17 mouse cellular contexts compared by ENCODE assay signal in the genomic region with DNA sequence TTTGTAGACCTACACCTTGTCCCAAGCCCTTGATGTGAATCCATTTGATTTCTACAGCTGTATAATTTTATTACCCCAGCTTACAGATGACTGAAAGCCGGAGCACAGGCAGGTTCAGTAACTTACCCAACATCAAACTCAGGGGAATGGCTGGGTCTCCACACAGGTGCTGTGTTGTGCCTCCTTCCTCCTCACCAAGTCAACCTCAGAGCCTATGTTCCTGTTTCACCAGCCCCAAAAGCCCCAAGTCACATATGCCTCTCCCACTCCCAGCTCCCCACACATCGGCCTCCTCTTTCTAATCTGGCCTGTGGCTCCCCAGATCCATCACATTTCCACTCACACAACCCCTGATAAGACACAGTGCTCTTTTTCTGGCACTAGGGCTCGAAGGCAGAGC. TPM values are rescaled to one million over a fixed set of nuclear protein-coding genes. Genes with fewer than 3 reads are reported as not detected.
A peak's percentile ranks its signal among the peaks of the same experiment; 100 is the strongest.
DNase-seq lines count a peak whose midpoint lies in the region; ATAC-seq and TF ChIP-seq lines count a peak whose summit lies in the region.
"Had no signal": no experiment of that assay in that cellular context is flagged by ENCODE, and none has a peak within 500 bp of the region (broad histone marks: within the 10 kb centered on the region; RNA-seq: fewer than 3 reads in every experiment).

No protein-coding gene starts in this region.

- ATAC-seq in heart, embryonic 12.5 days (ENCODE audit: insufficient number of reproducible peaks, low FRiP score): no peak
- ATAC-seq in lung, embryonic 15.5 days (ENCODE audit: borderline replicate concordance, extremely low read depth, low FRiP score, low TSS enrichment): no peak
- ATAC-seq in cerebellum, adult (ENCODE audit: insufficient number of reproducible peaks, low FRiP score, low TSS enrichment): no peak
- ATAC-seq: hindbrain, embryonic 16.5 days had no signal

- TF ChIP-seq CTCF in lung, adult 2 months (IDR thresholded peaks at IDR 0.05; ENCODE audit: insufficient read depth, low read length): no peak
- TF ChIP-seq CTCF in small intestine, adult 2 months (IDR thresholded peaks at IDR 0.05; ENCODE audit: extremely low read depth, insufficient read length, insufficient replicate concordance, low read depth, low read length): no peak

- peaks cover 42% of the 10 kb centered on the region for H3K4me1 ChIP-seq in heart, embryonic 12.5 days (replicated peaks)
- H3K4me1 ChIP-seq in lung, embryonic 15.5 days: peaks cover 16% of the 10 kb centered on the region
- no peaks in the 10 kb centered on the region for H3K4me1 ChIP-seq in lung, adult 2 months (ENCODE audit: control insufficient read depth, insufficient read depth, low read length)
- peaks cover 32% of the 10 kb centered on the region for H3K4me1 ChIP-seq in small intestine, adult 2 months (ENCODE audit: control insufficient read depth, insufficient read depth, insufficient read length, low read length)

- 36% methylated on average over 3 of the region's 3 CpGs for WGBS in heart, embryonic 12.5 days
- 72% methylated on average over 3 of the region's 3 CpGs for WGBS in lung, embryonic 15.5 days
- 71% methylated on average over 3 of the region's 3 CpGs for WGBS in lung, adult 2 months
- 31% methylated on average over 3 of the region's 3 CpGs for WGBS in small intestine, adult 2 months

- H3K9ac ChIP-seq in heart, embryonic 12.5 days: no peak overlapping the region
- H3K9ac ChIP-seq in lung, embryonic 15.5 days: no peak overlapping the region
- H3K9ac ChIP-seq: embryonic facial prominence, embryonic 13.5 days; limb, embryonic 15.5 days; neural tube, embryonic 15.5 days had no signal

- no peak for TF ChIP-seq POLR2A in lung, adult 2 months (IDR thresholded peaks at IDR 0.05; ENCODE audit: borderline replicate concordance, extremely low read depth, low read depth, low read length)
- no peak for TF ChIP-seq POLR2A in small intestine, adult 2 months (IDR thresholded peaks at IDR 0.05; ENCODE audit: low read depth, low read length)

- peak overlapping the region; percentile 93; the same call in 1 of the 2 replicates for H3K4me3 ChIP-seq in heart, embryonic 12.5 days
- H3K4me3 ChIP-seq in lung, embryonic 15.5 days: no peak overlapping the region
- H3K4me3 ChIP-seq in lung, adult 2 months (replicated peaks; ENCODE audit: extremely low read depth, low read depth, low read length): no peak overlapping the region
- H3K4me3 ChIP-seq in small intestine, adult 2 months (ENCODE audit: low read depth, low read length): 0 out of 2 replicates have a peak overlapping the region, but pooled peaks have one; percentile 8
- H3K4me3 ChIP-seq: embryonic facial prominence, embryonic 13.5 days; limb, embryonic 15.5 days had no signal

- peak overlapping the region; percentile 84 for H3K4me2 ChIP-seq in heart, embryonic 12.5 days
- H3K4me2 ChIP-seq in lung, embryonic 15.5 days: peak overlapping the region; percentile 76

- no peak for DNase-seq in heart, adult 11 months
- DNase-seq in lung, adult 2 months: no peak
- DNase-seq in B cell, adult 2 months: peak; percentile 29 to 38
- DNase-seq in c-Kit-positive CD71-positive TER-119-positive erythroid progenitor cells, embryonic 14.5 days (ENCODE audit: low spot score): no peak
- DNase-seq: adrenal gland, postnatal 25 days; cerebellum, postnatal 36 days; lung, postnatal 10 days; retina, postnatal 1 day had no signal

- H3K27me3 ChIP-seq in heart, embryonic 12.5 days (replicated peaks): no peaks in the 10 kb centered on the region
- H3K27me3 ChIP-seq in lung, embryonic 15.5 days: no peaks in the 10 kb centered on the region; the same call in 1 of the 2 replicates
- H3K27me3 ChIP-seq in small intestine, adult 2 months (ENCODE audit: control insufficient read depth, insufficient read depth, low read length): no peaks in the 10 kb centered on the region

- 0 out of 2 replicates have a peak, but pooled peaks cover 3% of the 10 kb centered on the region for H3K36me3 ChIP-seq in heart, embryonic 12.5 days
- H3K36me3 ChIP-seq in lung, embryonic 15.5 days: no peaks in the 10 kb centered on the region
- no peaks in the 10 kb centered on the region for H3K36me3 ChIP-seq in small intestine, adult 2 months (ENCODE audit: control insufficient read depth, insufficient read depth, low read length)
- H3K36me3 ChIP-seq: embryonic facial prominence, embryonic 13.5 days; G1E; limb, embryonic 15.5 days; neural tube, embryonic 15.5 days had no signal

- no peaks in the 10 kb centered on the region for H3K9me3 ChIP-seq in heart, embryonic 12.5 days (replicated peaks)
- no peaks in the 10 kb centered on the region for H3K9me3 ChIP-seq in lung, embryonic 15.5 days
- H3K9me3 ChIP-seq: embryonic facial prominence, embryonic 13.5 days; limb, embryonic 15.5 days; neural tube, embryonic 15.5 days had no signal

- H3K27ac ChIP-seq in heart, embryonic 12.5 days (ENCODE audit: poor library complexity, severe bottlenecking): no peak overlapping the region
- H3K27ac ChIP-seq in lung, embryonic 15.5 days: no peak overlapping the region
- H3K27ac ChIP-seq in small intestine, adult 2 months (ENCODE audit: insufficient read depth, low read depth, low read length): no peak overlapping the region
- H3K27ac ChIP-seq: embryonic facial prominence, embryonic 13.5 days; limb, embryonic 15.5 days; neural tube, embryonic 15.5 days had no signal

RNA-seq across cellular contexts. Expression of a gene that starts 2.6 kb away (rescaled TPM):
- 61.6 and 65.6 TPM in 2 replicates for polyA plus RNA-seq in heart, embryonic 12.5 days (2016; fragmentation: Nextera tagmentation; extraction: Ambion mirVana)
- 40.7 and 43.3 TPM in 2 replicates for polyA plus RNA-seq in lung, embryonic 15.5 days (2015; fragmentation: Nextera tagmentation; extraction: Ambion mirVana)
- polyA plus RNA-seq in lung, adult 2 months (2012; rRNA removed): 24.4 and 30.0 TPM in 2 replicates
- polyA plus RNA-seq in small intestine, adult 2 months (2012; rRNA removed): 16.0 and 21.3 TPM in 2 replicates
- polyA plus RNA-seq: G1E had no signal

Comparison
In these comparisons a context has a peak if more than half of its experiments do, and no peak if none do; other contexts are left out.
1. H3K4me3 ChIP-seq: peak in heart, embryonic 12.5 days (single experiment) and small intestine, adult 2 months (single experiment); none in lung, embryonic 15.5 days (single experiment) and lung, adult 2 months (single experiment).
2. DNase-seq: peak in B cell, adult 2 months (2 of 2); none in heart, adult 11 months (single experiment), lung, adult 2 months (single experiment) and c-Kit-positive CD71-positive TER-119-positive erythroid progenitor cells, embryonic 14.5 days (single experiment).